Mouse (Mus musculus): Measurements from ENCODE around the gene Draxin. TPM values are rescaled to one million over a fixed set of nuclear protein-coding genes. Genes with fewer than 3 reads are reported as not detected.
"Not testable (repeated sequence)": the region's sequence is repeated elsewhere in the genome, so short reads cannot be mapped to it uniquely, and the experiment has no call there.

Draxin gene
- 16.7 and 16.8 TPM in 2 replicates for polyA plus RNA-seq (2016; fragmentation: Nextera tagmentation; extraction: Ambion mirVana)

GRCm38 (mm10) chr4:148130561-148131413, at the start of gene Draxin:
Gene Draxin (minus strand): TSS chr4:148130698.
- peaks cover 26% of the 10 kb centered on the region for H3K27me3 ChIP-seq
- WGBS, result under 1% methylated on average over 69 of the region's 87 CpGs

GRCm38 (mm10) chr4:148177716-148178115, 47.2 kb upstream of the Draxin start:
- Histone ChIP-seq H3K27me3 (peaks cover 78% of the 10 kb centered on the region), H3K9me3 (no peaks in the 10 kb centered on the region), H3K9ac (replicated peaks) (no peak overlapping the region), H3K4me2 (replicated peaks) (no peak overlapping the region), H3K4me3 (no peak overlapping the region), H3K4me1 (peaks cover 15% of the 10 kb centered on the region), H3K36me3 (no peaks in the 10 kb centered on the region), H3K27ac (replicated peaks) (no peak overlapping the region)
- no peak for ATAC-seq (ENCODE audit: low FRiP score, low read depth)

More at GRCm38 (mm10) chr4:148130561-148131413, at the start of gene Draxin:
- no peaks in the 10 kb centered on the region for H3K9me3 ChIP-seq
- H3K27ac ChIP-seq (replicated peaks), result peak within 1 kb of the TSS; percentile 99
- peak; percentile 91 for ATAC-seq (ENCODE audit: low FRiP score, low read depth)
- peak within 1 kb of the TSS; percentile 73 for H3K4me3 ChIP-seq
- peaks cover 46% of the 10 kb centered on the region for H3K4me1 ChIP-seq
- no peaks in the 10 kb centered on the region for H3K36me3 ChIP-seq
- peak within 1 kb of the TSS; percentile 91 for H3K9ac ChIP-seq (replicated peaks)
- H3K4me2 ChIP-seq (replicated peaks), result peak within 1 kb of the TSS; percentile 65

DNA sequence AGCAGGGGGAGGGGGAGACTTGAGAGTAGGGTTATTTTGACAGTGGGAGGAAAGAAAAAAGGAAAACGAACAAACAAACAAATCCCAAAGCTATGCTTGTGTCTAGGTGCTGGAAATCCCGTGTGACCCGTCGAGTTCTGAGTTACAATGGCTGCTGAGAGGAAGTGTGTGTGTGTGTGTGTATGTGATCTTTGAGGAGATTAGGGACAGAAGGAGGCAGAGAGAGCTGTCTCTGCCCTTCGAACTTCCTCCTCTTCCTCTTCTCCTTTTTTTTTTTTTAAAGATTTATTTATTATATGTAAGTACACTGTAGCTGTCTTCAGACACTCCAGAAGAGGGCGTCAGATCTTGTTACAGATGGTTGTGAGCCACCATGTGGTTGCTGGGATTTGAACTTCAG, 46.1 kb upstream of the Draxin start:
- Histone ChIP-seq H3K4me1 (peaks cover 15% of the 10 kb centered on the region), H3K27me3 (peaks cover 85% of the 10 kb centered on the region)
- H3K9ac ChIP-seq (replicated peaks); H3K9me3 ChIP-seq; H3K27ac ChIP-seq (replicated peaks); H3K4me3 ChIP-seq; ATAC-seq (ENCODE audit: low FRiP score, low read depth); H3K36me3 ChIP-seq; H3K4me2 ChIP-seq (replicated peaks): not testable (repeated sequence)
- WGBS, result 64% methylated on average over 5 of the region's 6 CpGs

DNA sequence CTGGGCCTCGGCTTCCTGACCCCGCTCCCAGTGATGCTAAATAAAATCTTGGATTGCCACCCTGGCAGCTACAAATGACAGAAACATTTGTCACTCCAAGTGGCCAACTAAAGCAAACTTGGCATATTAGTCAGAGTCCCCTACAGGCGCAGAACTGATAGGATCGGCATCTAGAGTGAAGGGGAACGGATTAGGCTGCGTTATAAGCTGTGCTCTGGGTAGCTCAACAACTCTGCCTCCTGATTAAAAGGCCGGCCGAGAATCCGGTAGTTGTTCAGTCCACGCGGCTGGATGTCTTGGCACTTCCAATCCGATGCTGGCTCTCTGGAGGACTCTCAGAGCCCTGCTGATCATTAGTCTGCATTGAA, 44.0 kb upstream of the Draxin start:
- ATAC-seq (ENCODE audit: low FRiP score, low read depth), result no peak

GRCm38 (mm10) chr4:148173811-148174494, 43.5 kb upstream of the Draxin start:
- ATAC-seq (ENCODE audit: low FRiP score, low read depth), result peak; percentile 66
- no peaks in the 10 kb centered on the region for H3K9me3 ChIP-seq
- H3K36me3 ChIP-seq, result no peaks in the 10 kb centered on the region
- peak overlapping the region; percentile 46 for H3K4me2 ChIP-seq (replicated peaks)
- peak overlapping the region; percentile 18 for H3K4me3 ChIP-seq
- H3K27me3 ChIP-seq, result peaks cover 89% of the 10 kb centered on the region
- H3K9ac ChIP-seq (replicated peaks), result no peak overlapping the region; the same call in 1 of the 2 replicates
- under 1% methylated on average over 30 of the region's 30 CpGs for WGBS
- H3K27ac ChIP-seq (replicated peaks), result peak overlapping the region; percentile 79
- H3K4me1 ChIP-seq, result peaks cover 18% of the 10 kb centered on the region

More for the DNA sequence above, 44.0 kb upstream of the Draxin start:
- H3K36me3 ChIP-seq, result no peaks in the 10 kb centered on the region
- peaks cover 16% of the 10 kb centered on the region for H3K4me1 ChIP-seq
- H3K9me3 ChIP-seq, result no peaks in the 10 kb centered on the region
- peak overlapping the region; percentile 18 for H3K4me3 ChIP-seq
- peaks cover 91% of the 10 kb centered on the region for H3K27me3 ChIP-seq
- 4% methylated on average over 12 of the region's 12 CpGs for WGBS
- H3K27ac ChIP-seq (replicated peaks), result peak overlapping the region; percentile 79
- H3K4me2 ChIP-seq (replicated peaks), result peak overlapping the region; percentile 46
- H3K9ac ChIP-seq (replicated peaks), result no peak overlapping the region

DNA sequence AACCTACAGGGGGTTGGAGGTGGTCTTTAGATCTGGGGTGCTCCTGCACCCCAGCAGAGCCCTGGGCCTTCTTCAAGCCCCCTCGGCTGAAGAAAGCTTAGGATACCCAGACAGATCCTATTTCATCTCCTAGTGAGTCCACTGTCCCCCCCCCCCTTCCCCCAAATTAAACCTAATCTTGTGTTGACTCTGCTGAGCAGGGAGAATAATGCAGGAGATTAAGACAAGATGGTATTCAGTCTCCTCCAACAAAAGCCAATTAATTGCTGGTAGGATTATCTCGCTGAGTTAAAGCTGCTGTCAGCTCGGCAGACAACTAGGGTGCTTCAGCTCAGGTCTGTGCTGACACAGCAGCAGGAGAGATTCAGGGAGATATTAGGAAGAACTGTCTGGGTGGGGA, 40.8 kb upstream of the Draxin start:
- no peaks in the 10 kb centered on the region for H3K36me3 ChIP-seq
- ATAC-seq (ENCODE audit: low FRiP score, low read depth), result no peak
- H3K4me3 ChIP-seq, result no peak overlapping the region
- 4% methylated on average over 3 of the region's 3 CpGs for WGBS
- no peak overlapping the region; the same call in 1 of the 2 replicates for H3K27ac ChIP-seq (replicated peaks)
- no peak overlapping the region for H3K4me2 ChIP-seq (replicated peaks)
- H3K27me3 ChIP-seq, result peaks cover 86% of the 10 kb centered on the region
- H3K9me3 ChIP-seq, result no peaks in the 10 kb centered on the region
- no peak overlapping the region for H3K9ac ChIP-seq (replicated peaks)
- H3K4me1 ChIP-seq, result peaks cover 26% of the 10 kb centered on the region

- no peak overlapping the region; the same call in 1 of the 2 replicates for H3K27ac ChIP-seq (replicated peaks)
- H3K4me3 ChIP-seq, result no peak overlapping the region
- peaks cover 86% of the 10 kb centered on the region for H3K27me3 ChIP-seq
- H3K4me1 ChIP-seq, result peaks cover 30% of the 10 kb centered on the region
- 0% methylated on average over 2 of the region's 2 CpGs for WGBS
- ATAC-seq (ENCODE audit: low FRiP score, low read depth), result no peak
- no peak overlapping the region for H3K9ac ChIP-seq (replicated peaks)
- no peaks in the 10 kb centered on the region for H3K36me3 ChIP-seq
- no peak overlapping the region for H3K4me2 ChIP-seq (replicated peaks)
- H3K9me3 ChIP-seq, result no peaks in the 10 kb centered on the region
Observed at GRCm38 (mm10) chr4:148170842-148171241, 40.3 kb upstream of the Draxin start.

GRCm38 (mm10) chr4:148169586-148169985, 39.1 kb upstream of the Draxin start:
- no peak for ATAC-seq (ENCODE audit: low FRiP score, low read depth)
- H3K27me3 ChIP-seq, result peaks cover 86% of the 10 kb centered on the region
- H3K9me3 ChIP-seq, result no peaks in the 10 kb centered on the region
- H3K36me3 ChIP-seq, result no peaks in the 10 kb centered on the region
- no peak overlapping the region for H3K4me2 ChIP-seq (replicated peaks)
- H3K27ac ChIP-seq (replicated peaks), result no peak overlapping the region
- peaks cover 31% of the 10 kb centered on the region for H3K4me1 ChIP-seq
- WGBS, result 15% methylated on average over 15 of the region's 15 CpGs
- H3K9ac ChIP-seq (replicated peaks), result no peak overlapping the region
- no peak overlapping the region for H3K4me3 ChIP-seq

DNA sequence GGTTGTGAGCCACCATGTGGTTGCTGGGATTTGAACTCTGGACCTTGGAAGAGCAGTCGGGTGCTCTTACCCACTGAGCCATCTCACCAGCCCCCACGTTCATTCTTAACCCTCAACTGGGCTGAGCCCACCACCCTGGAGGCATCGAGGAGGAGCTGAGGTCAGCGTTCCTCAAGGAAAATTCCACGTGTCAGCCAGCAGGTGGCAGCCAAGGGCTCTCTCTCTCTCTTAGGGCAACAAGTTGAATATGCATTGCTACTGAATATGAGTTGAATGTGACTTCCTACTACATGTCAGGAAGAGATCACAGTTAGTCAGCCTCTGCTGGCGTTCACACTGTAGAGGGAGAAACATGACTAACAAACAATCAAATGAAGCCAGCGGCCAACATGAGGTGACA, 37.8 kb upstream of the Draxin start:
- WGBS, result 27% methylated on average over 7 of the region's 7 CpGs
- peaks cover 31% of the 10 kb centered on the region for H3K4me1 ChIP-seq
- H3K27ac ChIP-seq (replicated peaks), result no peak overlapping the region
- H3K9me3 ChIP-seq, result no peaks in the 10 kb centered on the region
- no peak for ATAC-seq (ENCODE audit: low FRiP score, low read depth)
- no peak overlapping the region for H3K9ac ChIP-seq (replicated peaks)
- no peak overlapping the region for H3K4me3 ChIP-seq
- H3K36me3 ChIP-seq, result no peaks in the 10 kb centered on the region
- no peak overlapping the region for H3K4me2 ChIP-seq (replicated peaks)
- H3K27me3 ChIP-seq, result peaks cover 89% of the 10 kb centered on the region

DNA sequence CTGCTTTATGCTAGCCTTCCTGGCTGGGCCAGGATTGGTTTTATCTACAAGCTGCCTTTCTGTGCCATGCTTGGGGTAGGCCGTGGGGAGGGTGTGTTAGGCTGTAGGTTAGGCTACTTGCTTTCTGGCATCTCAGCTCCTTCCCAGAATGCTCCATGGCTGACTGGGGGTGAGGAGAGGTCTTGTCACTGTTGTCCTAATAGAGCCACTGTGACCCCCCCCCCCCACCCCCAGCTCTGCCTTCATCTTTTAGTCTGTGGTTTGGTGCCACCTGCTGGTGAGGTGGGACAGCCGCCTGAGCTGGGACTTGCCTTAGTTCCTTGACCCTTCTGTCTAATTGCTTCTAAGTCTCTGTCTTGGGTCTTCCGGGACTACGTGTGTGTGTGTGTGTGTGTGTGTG, 36.5 kb upstream of the Draxin start:
- no peak overlapping the region for H3K27ac ChIP-seq (replicated peaks)
- 0 out of 2 replicates have a peak, but pooled peaks have one; percentile 11 for ATAC-seq (ENCODE audit: low FRiP score, low read depth)
- no peak overlapping the region for H3K9ac ChIP-seq (replicated peaks)
- no peaks in the 10 kb centered on the region for H3K9me3 ChIP-seq
- peak overlapping the region; percentile 11; the same call in 1 of the 2 replicates for H3K4me3 ChIP-seq
- H3K36me3 ChIP-seq, result no peaks in the 10 kb centered on the region
- H3K4me2 ChIP-seq (replicated peaks), result peak overlapping the region; percentile 32
- 34% methylated on average over 4 of the region's 4 CpGs for WGBS
- peaks cover 31% of the 10 kb centered on the region for H3K4me1 ChIP-seq
- H3K27me3 ChIP-seq, result peaks cover 89% of the 10 kb centered on the region

DNA sequence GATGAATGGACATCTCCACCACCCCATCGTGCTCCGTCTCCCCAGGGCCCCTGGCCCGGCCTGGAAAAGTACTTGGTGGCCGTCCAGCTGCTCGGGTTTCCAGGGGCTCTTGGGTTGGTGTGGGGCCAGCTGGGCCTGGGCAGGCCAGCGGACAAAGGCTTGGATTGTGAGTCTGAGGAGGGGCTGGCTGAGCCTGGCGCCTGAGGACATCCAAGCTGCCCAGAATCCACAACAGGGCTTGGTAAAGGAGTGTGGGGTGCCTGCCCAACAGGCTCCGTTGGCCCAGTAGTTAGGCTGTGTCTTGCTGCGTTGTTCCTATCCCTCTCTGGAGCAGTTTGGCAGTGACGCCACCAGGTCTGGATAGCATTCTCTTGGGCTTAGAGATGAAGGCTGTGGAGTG, 35.9 kb upstream of the Draxin start:
- WGBS, result 5% methylated on average over 10 of the region's 10 CpGs
- ATAC-seq (ENCODE audit: low FRiP score, low read depth), result peak; percentile 5; the same call in 1 of the 2 replicates
- H3K4me1 ChIP-seq, result peaks cover 31% of the 10 kb centered on the region

DNA sequence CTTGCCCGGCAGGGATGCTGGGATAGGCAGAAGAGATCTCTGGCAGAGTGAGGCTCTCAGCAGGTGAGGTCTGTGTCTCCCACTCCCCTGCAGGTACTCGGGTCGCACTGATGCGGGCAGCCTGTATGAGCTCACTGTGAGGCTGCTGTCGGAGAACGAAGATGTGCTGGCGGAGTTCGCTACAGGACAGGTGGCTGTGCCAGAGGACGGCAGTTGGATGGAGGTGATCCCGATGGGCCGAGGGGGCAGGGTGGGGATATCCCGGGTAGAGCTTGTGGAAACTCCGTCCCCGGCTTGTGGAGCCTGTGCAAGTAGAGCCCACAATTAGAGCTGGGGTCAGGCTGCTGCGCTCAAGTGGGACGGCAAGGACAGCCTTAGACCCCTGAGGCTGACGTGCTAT, 35.1 kb upstream of the Draxin start:
- no peak overlapping the region for H3K9ac ChIP-seq (replicated peaks)
- H3K36me3 ChIP-seq, result no peaks in the 10 kb centered on the region
- H3K4me3 ChIP-seq, result no peak overlapping the region
- no peaks in the 10 kb centered on the region for H3K9me3 ChIP-seq
- H3K4me2 ChIP-seq (replicated peaks), result no peak overlapping the region
- H3K4me1 ChIP-seq, result peaks cover 37% of the 10 kb centered on the region
- no peak for ATAC-seq (ENCODE audit: low FRiP score, low read depth)
- 5% methylated on average over 17 of the region's 17 CpGs for WGBS
- no peak overlapping the region for H3K27ac ChIP-seq (replicated peaks)
- peaks cover 92% of the 10 kb centered on the region for H3K27me3 ChIP-seq

More for the DNA sequence above, 35.9 kb upstream of the Draxin start:
- H3K4me2 ChIP-seq (replicated peaks), result peak overlapping the region; percentile 32
- H3K9me3 ChIP-seq, result no peaks in the 10 kb centered on the region
- H3K9ac ChIP-seq (replicated peaks), result no peak overlapping the region; the same call in 1 of the 2 replicates
- H3K27ac ChIP-seq (replicated peaks), result no peak overlapping the region
- no peaks in the 10 kb centered on the region for H3K36me3 ChIP-seq
- peaks cover 89% of the 10 kb centered on the region for H3K27me3 ChIP-seq
- H3K4me3 ChIP-seq, result peak overlapping the region; percentile 11; the same call in 1 of the 2 replicates
